Mouse (Mus musculus) cortical plate, adult 2 months (tissue): ENCODE results near the gene Gzmk.

Experiments
- CTCF ChIP-seq: fragments of 200-500 bp; IDR thresholded peaks from 2 replicates; pipeline ENCODE4 v1.5.1; 2011; ENCODE audit warnings: mild to moderate bottlenecking, control low read depth, low read length; ENCODE audit not compliant: insufficient read depth; ENCODE audit errors: extremely low read depth
- POLR2A ChIP-seq: fragments of 200-500 bp; IDR thresholded peaks from 2 replicates; pipeline ENCODE4 v1.6.1; 2011; ENCODE audit warnings: mild to moderate bottlenecking, low read length, control low read depth; ENCODE audit not compliant: insufficient read depth; ENCODE audit errors: extremely low read depth

DNA sequence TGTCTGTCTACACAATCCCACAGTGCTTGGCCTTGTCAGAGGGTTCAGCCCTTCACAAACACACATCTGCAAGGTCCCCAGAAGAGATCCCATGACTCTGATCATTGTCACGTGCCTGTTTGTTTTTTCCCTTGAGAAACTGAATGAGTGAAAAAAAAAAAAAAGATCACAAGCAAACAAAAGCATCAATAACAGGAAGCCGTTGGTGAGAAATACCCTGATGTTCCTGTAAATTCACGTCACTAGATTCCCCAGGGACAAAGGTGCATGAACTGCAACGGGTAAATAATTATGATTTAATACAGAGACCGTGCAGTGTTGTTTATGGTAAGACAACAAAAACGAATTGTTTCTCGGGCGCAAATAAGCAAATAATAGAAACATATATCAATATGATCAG is 19.3 kb upstream of the Gzmk start:
- TF ChIP-seq POLR2A (no peak), CTCF (no peak)
